8 mouse cellular contexts compared by ENCODE assay signal in the genomic region with DNA sequence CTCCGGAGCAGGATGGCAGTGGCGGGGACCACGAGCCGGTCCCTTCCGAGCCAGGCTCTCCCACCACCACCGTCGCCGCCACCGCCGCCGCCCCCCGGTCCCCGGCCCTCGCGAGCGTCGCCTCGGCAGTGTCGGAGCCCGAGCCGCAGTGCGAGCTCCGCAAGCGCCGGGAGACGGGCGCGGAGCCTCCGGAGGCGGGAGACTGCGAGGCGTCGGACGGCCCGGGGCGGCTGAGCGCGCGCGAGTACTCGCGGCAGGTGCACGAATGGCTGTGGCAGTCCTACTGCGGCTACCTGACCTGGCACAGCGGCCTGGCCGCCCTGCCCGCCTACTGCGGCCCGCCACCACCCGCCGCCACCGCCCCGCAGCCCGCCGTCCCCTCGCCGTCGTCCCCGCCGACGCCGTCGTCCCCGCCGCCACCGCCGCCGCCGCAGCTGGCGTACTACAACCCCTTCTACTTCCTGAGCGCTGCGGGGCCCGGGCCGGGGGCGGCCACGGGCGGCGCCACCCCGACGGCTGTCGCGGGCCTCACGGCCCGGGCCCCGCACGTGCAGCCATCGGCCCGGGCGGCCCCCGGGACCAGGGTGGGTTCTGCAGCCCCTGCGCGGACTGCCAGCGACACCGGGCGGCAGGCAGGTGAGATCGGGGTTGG. TPM values are rescaled to one million over a fixed set of nuclear protein-coding genes. Genes with fewer than 3 reads are reported as not detected.
A peak's percentile ranks its signal among the peaks of the same experiment; 100 is the strongest.
DNase-seq lines count a peak whose midpoint lies in the region; ATAC-seq lines count a peak whose summit lies in the region.

No protein-coding gene starts in this region.

- no peaks in the 10 kb centered on the region for H3K27me3 ChIP-seq in liver, embryonic 11.5 days (replicated peaks; ENCODE audit: control insufficient read depth, insufficient read depth, low read length)

- under 1% methylated on average over 71 of the region's 96 CpGs for WGBS in liver, embryonic 11.5 days

- peak overlapping the region; percentile 95 for H3K9ac ChIP-seq in liver, embryonic 11.5 days (ENCODE audit: low read depth, low read length)

- intact Hi-C loops in heart, postnatal 14 days (cut with DNase I), result loop anchor here (5.0 kb wide), 1 partner anchor 58 kb away; the partner anchor contains the start of gene Nup153

- DNase-seq in embryo, embryonic 10.5 days (ENCODE audit: low spot score), result peak; percentile 21
- DNase-seq in embryo, embryonic 10 days (ENCODE audit: low spot score), result no peak
- DNase-seq in embryo, embryonic 11 days, result peak; percentile 57
- DNase-seq in heart, postnatal 14 days, result peak; percentile 25 to 39
- peak; percentile 35 for DNase-seq in liver, embryonic 11.5 days (ENCODE audit: low spot score)
- peak; percentile 53 for DNase-seq in naive thymus-derived CD4-positive, alpha-beta T cell, adult 2 months (ENCODE audit: low read depth)
- DNase-seq in thymus, postnatal 36 days, result peak; percentile 54 to 71

- ATAC-seq in CD4-positive, CD25-positive, alpha-beta regulatory T cell, adult 4 months, result peak; percentile 37
- peak; percentile 59 for ATAC-seq in liver, embryonic 11.5 days (replicated peaks; ENCODE audit: low FRiP score)

- H3K36me3 ChIP-seq in liver, embryonic 11.5 days (ENCODE audit: control insufficient read depth, insufficient read depth, low read length), result peaks cover 16% of the 10 kb centered on the region

- peak overlapping the region; percentile 96 for H3K4me3 ChIP-seq in liver, embryonic 11.5 days (ENCODE audit: low read depth, low read length)

- peak overlapping the region; percentile 80 for H3K27ac ChIP-seq in liver, embryonic 11.5 days (ENCODE audit: low read depth, low read length)

- H3K4me2 ChIP-seq in liver, embryonic 11.5 days, result peak overlapping the region; percentile 92

- H3K9me3 ChIP-seq in liver, embryonic 11.5 days (ENCODE audit: control insufficient read depth, low read length), result no peaks in the 10 kb centered on the region

- peaks cover 6% of the 10 kb centered on the region; the same call in 1 of the 2 replicates for H3K4me1 ChIP-seq in liver, embryonic 11.5 days (replicated peaks; ENCODE audit: control insufficient read depth, insufficient read depth, low read length)

RNA-seq across cellular contexts. Expression of gene Fam8a1, which starts 0.4 kb away (rescaled TPM):
- polyA plus RNA-seq in CD4-positive, CD25-positive, alpha-beta regulatory T cell, adult 4 months (2017; shearing (Covaris generic)), result 1 to 10 TPM; 8.5 to 9.0 TPM
- 10 to 100 TPM; 37.3 to 38.5 TPM for total RNA-seq in heart, postnatal 14 days (2021)
- 5.0 and 5.6 TPM in 2 replicates for polyA plus RNA-seq in liver, embryonic 11.5 days (2014; fragmentation: Nextera tagmentation; extraction: Ambion mirVana)

RNA-seq across cellular contexts. Expression of gene Nup153, which starts 58.0 kb away (rescaled TPM):
- 10 to 100 TPM; 51.7 to 77.9 TPM for polyA plus RNA-seq in CD4-positive, CD25-positive, alpha-beta regulatory T cell, adult 4 months (2017; shearing (Covaris generic))
- total RNA-seq in heart, postnatal 14 days (2021), result 10 to 100 TPM; 36.9 to 37.9 TPM
- 41.6 and 42.1 TPM in 2 replicates for polyA plus RNA-seq in liver, embryonic 11.5 days (2014; fragmentation: Nextera tagmentation; extraction: Ambion mirVana)
